16 mouse cellular contexts compared by ENCODE assay signal in genomic region chr14:25022523-25023269, GRCm38 (mm10).
DNase-seq lines count a peak whose midpoint lies in the region; ATAC-seq and TF ChIP-seq lines count a peak whose summit lies in the region.
"Had no signal": no experiment of that assay in that cellular context is flagged by ENCODE, and none has a peak within 500 bp of the region (broad histone marks: within the 10 kb centered on the region; RNA-seq: fewer than 3 reads in every experiment).

No protein-coding gene starts in this region.

- 34% methylated on average over 15 of the region's 15 CpGs for WGBS in embryonic facial prominence, embryonic 12.5 days
- WGBS in intestine, embryonic 16.5 days, result 67% methylated on average over 15 of the region's 15 CpGs
- WGBS in stomach, postnatal 0 days, result 53% methylated on average over 15 of the region's 15 CpGs

- no peak for TF ChIP-seq EP300 in stomach, postnatal 0 days (optimal IDR thresholded peaks at IDR 0.05)

- H3K9ac ChIP-seq in embryonic facial prominence, embryonic 12.5 days, result no peak overlapping the region
- no peak overlapping the region for H3K9ac ChIP-seq in intestine, embryonic 16.5 days (ENCODE audit: low read depth, low read length)
- H3K9ac ChIP-seq in stomach, postnatal 0 days (ENCODE audit: low read length), result no peak overlapping the region
- H3K9ac ChIP-seq: hindbrain, embryonic 13.5 days; kidney, embryonic 15.5 days; liver, embryonic 15.5 days; midbrain, embryonic 13.5 days had no signal

- peak; percentile 54; the same call in 1 of the 2 replicates for ATAC-seq in embryonic facial prominence, embryonic 12.5 days (ENCODE audit: insufficient number of reproducible peaks, insufficient read depth, low FRiP score, low TSS enrichment)
- ATAC-seq in intestine, embryonic 16.5 days, result no peak
- no peak for ATAC-seq in stomach, postnatal 0 days (ENCODE audit: low FRiP score, low TSS enrichment)
- ATAC-seq: midbrain, embryonic 13.5 days had no signal

- H3K36me3 ChIP-seq in embryonic facial prominence, embryonic 12.5 days, result no peaks in the 10 kb centered on the region
- no peaks in the 10 kb centered on the region for H3K36me3 ChIP-seq in intestine, embryonic 16.5 days (ENCODE audit: control insufficient read depth, insufficient read depth, low read length)
- no peaks in the 10 kb centered on the region for H3K36me3 ChIP-seq in stomach, postnatal 0 days (ENCODE audit: control insufficient read depth, insufficient read depth, low read length)
- H3K36me3 ChIP-seq: hindbrain, embryonic 13.5 days; kidney, embryonic 15.5 days; liver, embryonic 15.5 days; midbrain, embryonic 13.5 days had no signal

- peaks cover 46% of the 10 kb centered on the region for H3K4me1 ChIP-seq in embryonic facial prominence, embryonic 12.5 days
- H3K4me1 ChIP-seq in intestine, embryonic 16.5 days (ENCODE audit: control insufficient read depth, insufficient read depth, low read length), result peaks cover 3% of the 10 kb centered on the region; the same call in 1 of the 2 replicates
- no peaks in the 10 kb centered on the region; the same call in 1 of the 2 replicates for H3K4me1 ChIP-seq in stomach, postnatal 0 days (replicated peaks; ENCODE audit: control insufficient read depth, insufficient read depth)
- H3K4me1 ChIP-seq: liver, embryonic 15.5 days had no signal

- H3K4me2 ChIP-seq in embryonic facial prominence, embryonic 12.5 days (replicated peaks), result no peak overlapping the region
- H3K4me2 ChIP-seq in intestine, embryonic 16.5 days (ENCODE audit: low read depth, low read length), result no peak overlapping the region
- no peak overlapping the region for H3K4me2 ChIP-seq in stomach, postnatal 0 days (replicated peaks; ENCODE audit: low read depth)
- H3K4me2 ChIP-seq: hindbrain, embryonic 13.5 days; kidney, embryonic 15.5 days; liver, embryonic 15.5 days; midbrain, embryonic 13.5 days had no signal

- H3K4me3 ChIP-seq in embryonic facial prominence, embryonic 12.5 days, result no peak overlapping the region
- no peak overlapping the region for H3K4me3 ChIP-seq in intestine, embryonic 16.5 days (ENCODE audit: low read length)
- H3K4me3 ChIP-seq in stomach, postnatal 0 days (ENCODE audit: low read depth, low read length), result no peak overlapping the region
- H3K4me3 ChIP-seq: erythroblast, embryonic 14.5 days; hindbrain, embryonic 13.5 days; kidney, embryonic 15.5 days; liver, embryonic 15.5 days; midbrain, embryonic 13.5 days had no signal

- H3K9me3 ChIP-seq in embryonic facial prominence, embryonic 12.5 days, result no peaks in the 10 kb centered on the region
- no peaks in the 10 kb centered on the region for H3K9me3 ChIP-seq in intestine, embryonic 16.5 days (ENCODE audit: control insufficient read depth, low read length)
- no peaks in the 10 kb centered on the region for H3K9me3 ChIP-seq in stomach, postnatal 0 days (ENCODE audit: control insufficient read depth, low read length)
- H3K9me3 ChIP-seq: hindbrain, embryonic 13.5 days; kidney, embryonic 15.5 days; liver, embryonic 15.5 days; midbrain, embryonic 13.5 days had no signal

- H3K27ac ChIP-seq in embryonic facial prominence, embryonic 12.5 days, result peak overlapping the region; percentile 67
- H3K27ac ChIP-seq in intestine, embryonic 16.5 days (ENCODE audit: low read length), result peak overlapping the region; percentile 40; the same call in 1 of the 2 replicates
- H3K27ac ChIP-seq in stomach, postnatal 0 days (replicated peaks), result peak overlapping the region; percentile 63
- H3K27ac ChIP-seq: hindbrain, embryonic 13.5 days; kidney, embryonic 15.5 days; liver, embryonic 15.5 days; midbrain, embryonic 13.5 days had no signal

- no peaks in the 10 kb centered on the region for H3K27me3 ChIP-seq in embryonic facial prominence, embryonic 12.5 days
- no peaks in the 10 kb centered on the region for H3K27me3 ChIP-seq in intestine, embryonic 16.5 days (replicated peaks; ENCODE audit: control insufficient read depth, insufficient read depth, low read length)
- H3K27me3 ChIP-seq in stomach, postnatal 0 days (ENCODE audit: control insufficient read depth, insufficient read depth, low read length), result no peaks in the 10 kb centered on the region
- H3K27me3 ChIP-seq: hindbrain, embryonic 13.5 days; kidney, embryonic 15.5 days; liver, embryonic 15.5 days; midbrain, embryonic 13.5 days had no signal

- no peak for TF ChIP-seq CTCF in stomach, postnatal 0 days (IDR thresholded peaks at IDR 0.05; ENCODE audit: low read depth)

- DNase-seq in kidney, postnatal 10 days, result peak; percentile 20
- DNase-seq in kidney, postnatal 36 days, result no peak
- DNase-seq in stomach, postnatal 0 days (ENCODE audit: low spot score), result no peak
- no peak for DNase-seq in spleen, postnatal 4 days (ENCODE audit: low spot score in 2 of 2)
- DNase-seq in cerebellum, adult 18-20 months, result no peak
- DNase-seq: cerebellum, adult 9-11 months; lung, postnatal 4 days; retina, postnatal 1 day; spleen, adult 18-20 months had no signal
